Mouse (Mus musculus): ENCODE results near the gene Trim15.
"Not testable (repeated sequence)": the region's sequence is repeated elsewhere in the genome, so short reads cannot be mapped to it uniquely, and the experiment has no call there.

DNA sequence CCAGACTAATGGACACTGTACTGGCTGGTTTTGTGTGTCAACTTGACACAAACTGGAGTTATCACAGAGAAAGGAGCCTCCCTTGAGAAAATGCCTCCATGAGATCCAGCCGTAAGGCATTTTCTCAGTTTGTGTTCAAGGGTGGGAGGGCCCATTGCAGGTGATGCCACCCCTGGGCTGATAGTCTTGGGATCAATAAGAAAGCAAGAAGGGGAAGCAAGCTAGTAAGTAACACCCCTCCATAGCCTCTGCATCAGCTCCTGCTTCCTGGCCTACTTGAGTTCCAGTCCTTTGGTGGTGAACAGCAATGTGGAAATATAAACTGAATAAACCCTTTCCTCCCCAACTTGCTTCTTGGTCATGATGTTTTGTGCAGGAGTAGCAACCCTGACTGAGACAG, 24.5 kb upstream of the Trim15 start:
- not testable (repeated sequence) for TF ChIP-seq CTCF (IDR thresholded peaks at IDR 0.05; ENCODE audit: control insufficient read depth, insufficient read depth, low read length); POLR2A (IDR thresholded peaks at IDR 0.05; ENCODE audit: borderline replicate concordance, control insufficient read depth, low read depth, low read length)

All from bone marrow, adult 2 months (tissue).